Mouse (Mus musculus) embryo, embryonic 11 days (tissue): Measurements from ENCODE around the gene Dnm2.

Source experiments
- DNase-seq: peaks from one replicate; pipeline ENCODE4 v3.0.0-alpha.2; 2015

Dnm2 gene

DNA sequence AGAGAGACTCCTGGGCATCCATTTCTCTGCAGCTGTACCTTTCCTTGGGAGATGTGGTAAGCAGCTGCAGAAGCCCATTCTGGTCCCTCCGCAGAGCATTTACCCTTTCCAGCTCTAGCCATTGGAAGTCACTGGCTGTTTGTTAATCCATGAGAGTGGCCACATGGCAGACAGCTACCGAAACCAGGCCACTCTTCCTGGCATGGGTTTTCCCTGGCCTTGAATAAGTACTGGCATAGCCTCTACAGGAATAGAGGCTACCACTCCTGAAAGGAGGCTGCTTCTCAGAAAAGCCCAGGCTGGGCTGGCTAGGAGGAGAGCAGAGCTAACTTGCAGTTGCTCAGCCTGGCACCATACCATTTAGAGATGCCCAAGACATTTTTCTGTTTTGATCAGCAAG is 126.3 kb downstream of the Dnm2 start:
- DNase-seq, result no peak

- DNase-seq, result no peak
Measured at GRCm38 (mm10) chr9:21553607-21554273, 129.0 kb downstream of the Dnm2 start.

GRCm38 (mm10) chr9:21555198-21555742 is 130.6 kb downstream of the Dnm2 start:
- no peak for DNase-seq

GRCm38 (mm10) chr9:21556996-21557395 is 132.3 kb downstream of the Dnm2 start:
- no peak for DNase-seq
